ENCODE assay signal across 17 mouse cellular contexts in the genomic region with DNA sequence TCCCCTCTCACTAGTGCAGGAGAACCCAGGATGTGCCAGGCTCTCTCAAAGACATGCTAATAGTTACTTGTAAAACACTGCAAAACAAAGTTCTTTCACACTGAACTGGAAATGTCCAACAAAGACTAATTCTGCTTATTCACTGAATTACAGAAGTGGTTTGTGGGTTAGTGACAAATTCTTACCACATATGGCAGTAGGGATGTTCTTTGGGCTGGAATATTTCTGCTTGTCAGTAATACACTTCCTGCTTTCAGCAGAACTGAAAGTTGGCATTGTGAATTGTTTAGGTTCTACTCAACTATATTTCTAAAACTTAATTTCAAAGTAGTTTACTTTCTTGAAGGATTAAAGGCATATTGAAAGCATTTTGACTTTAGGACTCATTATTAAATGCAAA. TPM values are rescaled to one million over a fixed set of nuclear protein-coding genes. Genes with fewer than 3 reads are reported as not detected.
DNase-seq lines count a peak whose midpoint lies in the region; ATAC-seq and TF ChIP-seq lines count a peak whose summit lies in the region.
"Had no signal": no experiment of that assay in that cellular context is flagged by ENCODE, and none has a peak within 500 bp of the region (broad histone marks: within the 10 kb centered on the region; RNA-seq: fewer than 3 reads in every experiment).

No protein-coding gene starts in this region.

- no peak overlapping the region for H3K27ac ChIP-seq in kidney, adult 2 months (ENCODE audit: insufficient read depth, low read depth, low read length)
- peak overlapping the region; percentile 42 for H3K27ac ChIP-seq in liver, postnatal 0 days (ENCODE audit: low read depth)
- H3K27ac ChIP-seq in hindbrain, embryonic 13.5 days, result no peak overlapping the region

- peaks cover 2% of the 10 kb centered on the region; the same call in 1 of the 2 replicates for H3K36me3 ChIP-seq in kidney, adult 2 months (ENCODE audit: control insufficient read depth, insufficient read depth, low read length)
- H3K36me3 ChIP-seq in liver, postnatal 0 days (replicated peaks; ENCODE audit: insufficient read depth, low read length), result peaks cover 4% of the 10 kb centered on the region; the same call in 1 of the 2 replicates
- peaks cover 22% of the 10 kb centered on the region for H3K36me3 ChIP-seq in hindbrain, embryonic 13.5 days

- no peaks in the 10 kb centered on the region for H3K9me3 ChIP-seq in liver, postnatal 0 days (ENCODE audit: low read length)
- H3K9me3 ChIP-seq in hindbrain, embryonic 13.5 days, result no peaks in the 10 kb centered on the region

- H3K27me3 ChIP-seq in kidney, adult 2 months (replicated peaks; ENCODE audit: control insufficient read depth, insufficient read depth, low read length), result no peaks in the 10 kb centered on the region
- H3K27me3 ChIP-seq in liver, postnatal 0 days (ENCODE audit: insufficient read depth, low read length), result no peaks in the 10 kb centered on the region
- no peaks in the 10 kb centered on the region for H3K27me3 ChIP-seq in hindbrain, embryonic 13.5 days

- H3K9ac ChIP-seq in liver, postnatal 0 days (replicated peaks), result no peak overlapping the region
- H3K9ac ChIP-seq in hindbrain, embryonic 13.5 days, result no peak overlapping the region

- 0 out of 2 replicates have a peak, but pooled peaks have one; percentile 17 for TF ChIP-seq EP300 in liver, postnatal 0 days (IDR thresholded peaks at IDR 0.05; ENCODE audit: low read depth)

- ATAC-seq in liver, postnatal 0 days, result no peak
- ATAC-seq in hindbrain, embryonic 13.5 days (ENCODE audit: low FRiP score), result no peak
- ATAC-seq: CD4-positive, CD25-positive, alpha-beta regulatory T cell, adult 4 months; forebrain, embryonic 16.5 days; intestine, embryonic 16.5 days had no signal

- no peak overlapping the region for H3K4me3 ChIP-seq in kidney, adult 2 months (ENCODE audit: insufficient read depth, low read depth, low read length)
- no peak overlapping the region for H3K4me3 ChIP-seq in liver, postnatal 0 days (ENCODE audit: low read depth, low read length)
- H3K4me3 ChIP-seq in hindbrain, embryonic 13.5 days, result no peak overlapping the region

- peak; percentile 31 for DNase-seq in kidney, adult 2 months
- no peak for DNase-seq in kidney, postnatal 10 days
- peak; percentile 36 to 54 for DNase-seq in spleen, postnatal 36 days (ENCODE audit: low spot score in 2 of 2)
- DNase-seq in spleen, postnatal 4 days (ENCODE audit: low spot score in 2 of 2), result no peak
- DNase-seq in liver, postnatal 0 days, result no peak
- no peak for DNase-seq in cerebellum, adult 9-10 months
- DNase-seq in urinary bladder, postnatal 25 days (ENCODE audit: low spot score), result no peak
- DNase-seq: adrenal gland, postnatal 36 days; cerebellum, adult 11-12 months; heart, adult 11 months; heart, postnatal 36 days; lung, postnatal 4 days; spleen, adult 18-20 months had no signal

- no peak for TF ChIP-seq CTCF in kidney, adult 2 months (conservative IDR thresholded peaks at IDR 0.05; ENCODE audit: insufficient read depth, insufficient read length, low read depth, low read length)
- no peak for TF ChIP-seq CTCF in liver, postnatal 0 days (IDR thresholded peaks at IDR 0.05; ENCODE audit: low read depth)

- H3K4me2 ChIP-seq in liver, postnatal 0 days (ENCODE audit: low read depth, low read length), result peak overlapping the region; percentile 45
- no peak overlapping the region for H3K4me2 ChIP-seq in hindbrain, embryonic 13.5 days

- no peak for TF ChIP-seq POLR2A in kidney, adult 2 months (IDR thresholded peaks at IDR 0.05; ENCODE audit: low read depth, low read length)

- H3K4me1 ChIP-seq in kidney, adult 2 months (ENCODE audit: control insufficient read depth, insufficient read depth, low read length), result peaks cover 8% of the 10 kb centered on the region; the same call in 1 of the 2 replicates
- peaks cover 6% of the 10 kb centered on the region for H3K4me1 ChIP-seq in liver, postnatal 0 days (ENCODE audit: insufficient read depth)
- H3K4me1 ChIP-seq in hindbrain, embryonic 13.5 days (replicated peaks), result peaks cover 19% of the 10 kb centered on the region

RNA-seq across cellular contexts. Expression of gene Ptpn12, which starts 25.5 kb away (rescaled TPM):
- 32.3 and 35.9 TPM in 2 replicates for polyA plus RNA-seq in kidney, adult 2 months (2012; rRNA removed)
- polyA plus RNA-seq in liver, postnatal 0 days (2015; fragmentation: Nextera tagmentation; extraction: Ambion mirVana), result 11.3 and 12.5 TPM in 2 replicates
- 27.5 and 27.6 TPM in 2 replicates for polyA plus RNA-seq in hindbrain, embryonic 13.5 days (2015; fragmentation: Nextera tagmentation; extraction: Ambion mirVana)

Comparison
In these comparisons a context has a peak if more than half of its experiments do, and no peak if none do; other contexts are left out.
1. DNase-seq: peak in kidney, adult 2 months (single experiment) and spleen, postnatal 36 days (2 of 2); none in kidney, postnatal 10 days (single experiment), spleen, postnatal 4 days (0 of 2), liver, postnatal 0 days (single experiment), cerebellum, adult 9-10 months (single experiment) and urinary bladder, postnatal 25 days (single experiment).